Mouse (Mus musculus) spleen, postnatal 14 days (tissue): ENCODE data around the gene Apoa4.

ENCODE experiments used
- DNase-seq, 2 experiments: peaks; one replicate each; pipeline ENCODE4 v3.0.0; 2021 to 2022; ENCODE audit warnings: low spot score in 2 of 2

The Apoa4 gene

GRCm38 (mm10) chr9:46240526-46241153 lies at the start of gene Apoa4:
Gene Apoa4, plus strand, starts transcription at chr9:46240696.
- no peak for DNase-seq

DNA sequence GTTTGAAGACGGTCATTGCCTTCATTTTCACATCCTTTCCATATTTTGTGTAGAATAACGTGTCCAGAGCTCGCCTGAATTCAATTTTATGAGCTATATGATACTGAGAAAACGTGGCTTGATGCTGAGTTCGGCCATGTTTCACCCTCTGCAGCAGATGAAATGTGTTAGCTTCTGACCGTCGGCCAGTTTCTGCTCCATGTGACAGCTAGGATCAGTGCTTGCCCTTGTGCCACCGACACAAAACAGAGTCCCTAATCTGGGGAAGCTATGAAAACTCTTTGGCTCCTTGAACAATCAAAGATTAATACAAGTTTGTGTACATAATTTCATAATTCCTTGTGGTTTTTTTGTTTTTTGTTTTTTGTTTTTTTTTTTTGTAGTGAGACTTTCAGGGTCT lies 49.3 kb upstream of the Apoa4 start:
- no peak for DNase-seq

GRCm38 (mm10) chr9:46191644-46192043 lies 48.9 kb upstream of the Apoa4 start:
- no peak for DNase-seq

GRCm38 (mm10) chr9:46192642-46193041 lies 47.9 kb upstream of the Apoa4 start:
- no peak for DNase-seq

DNA sequence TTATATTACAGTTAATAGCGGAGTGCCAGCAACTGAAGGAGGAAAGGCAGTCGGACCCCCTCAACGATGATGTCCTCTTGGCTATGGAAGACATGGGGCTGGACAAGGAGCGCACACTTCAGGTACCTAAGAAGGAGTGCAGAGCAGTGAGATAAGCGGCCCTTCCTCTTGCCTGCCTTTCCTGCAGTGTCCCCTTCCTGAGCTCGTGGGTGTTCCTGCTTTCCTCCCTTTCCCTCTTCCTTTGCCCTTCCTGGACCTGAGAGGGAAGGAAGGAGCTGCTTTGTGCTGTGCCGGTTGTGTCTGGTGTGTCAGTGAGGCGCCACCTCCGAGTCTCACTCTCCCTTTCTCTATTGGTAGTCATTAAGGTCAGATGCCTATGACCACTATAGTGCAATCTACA lies 45.7 kb upstream of the Apoa4 start:
- DNase-seq: no peak

- no peak for DNase-seq
Measured at GRCm38 (mm10) chr9:46196699-46197169, 43.8 kb upstream of the Apoa4 start.

GRCm38 (mm10) chr9:46198461-46198860 lies 42.0 kb upstream of the Apoa4 start:
- DNase-seq: no peak

DNA sequence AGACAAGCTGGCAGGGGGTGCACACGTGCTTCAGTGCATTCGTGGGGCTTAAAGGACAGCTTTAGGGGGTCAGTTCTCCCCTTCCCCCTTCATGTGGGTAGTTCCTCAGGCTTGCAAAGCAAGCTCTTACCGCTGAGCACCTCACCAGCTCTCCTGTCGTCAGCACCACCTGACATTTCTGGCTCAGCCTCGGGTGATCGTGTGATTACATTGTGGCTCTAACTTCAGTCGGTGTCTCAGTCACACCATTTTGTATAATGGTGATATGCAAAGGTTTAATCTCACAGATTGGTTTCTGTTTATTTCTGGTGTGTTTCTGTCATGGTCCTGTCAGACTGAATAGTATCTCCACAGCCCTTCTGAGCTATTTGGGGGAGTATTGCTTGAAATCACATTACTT lies 41.6 kb upstream of the Apoa4 start:
- DNase-seq: no peak

- no peak for DNase-seq
Measured at GRCm38 (mm10) chr9:46199609-46200008, 40.9 kb upstream of the Apoa4 start.

DNA sequence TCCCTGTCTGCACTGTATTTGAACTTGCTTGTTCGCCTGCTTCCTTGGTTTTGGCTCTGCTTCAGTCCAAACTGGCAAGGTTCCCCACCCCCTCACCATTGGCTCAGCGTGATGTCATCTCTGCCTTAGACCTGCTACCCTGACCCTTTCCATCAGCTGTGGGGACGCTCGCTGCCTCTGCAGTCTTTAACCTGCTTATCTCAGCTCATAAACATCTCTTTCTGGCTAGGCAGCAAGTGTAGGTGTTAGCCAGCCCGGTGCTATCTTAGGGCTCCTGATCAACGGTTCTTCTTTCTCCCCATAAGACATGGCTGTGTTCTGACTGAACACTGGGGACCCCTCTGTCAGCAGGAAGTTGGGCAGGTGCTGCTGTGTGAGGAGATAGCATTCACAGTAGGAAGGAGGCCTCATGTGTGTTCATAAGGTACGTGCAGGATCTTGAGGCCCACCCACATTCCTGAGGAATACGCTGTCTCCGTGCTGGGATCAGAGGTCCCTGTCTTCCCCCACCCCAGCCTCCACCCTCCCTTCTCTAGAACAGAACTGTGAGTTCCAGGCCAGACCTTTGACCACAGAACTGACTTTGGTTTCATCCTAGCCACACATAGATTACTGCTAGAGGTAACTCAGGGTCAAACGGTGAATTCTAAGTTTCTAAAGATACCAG lies 33.5 kb upstream of the Apoa4 start:
- no peak for DNase-seq

GRCm38 (mm10) chr9:46207501-46207869 lies 33.0 kb upstream of the Apoa4 start:
- no peak for DNase-seq

DNA sequence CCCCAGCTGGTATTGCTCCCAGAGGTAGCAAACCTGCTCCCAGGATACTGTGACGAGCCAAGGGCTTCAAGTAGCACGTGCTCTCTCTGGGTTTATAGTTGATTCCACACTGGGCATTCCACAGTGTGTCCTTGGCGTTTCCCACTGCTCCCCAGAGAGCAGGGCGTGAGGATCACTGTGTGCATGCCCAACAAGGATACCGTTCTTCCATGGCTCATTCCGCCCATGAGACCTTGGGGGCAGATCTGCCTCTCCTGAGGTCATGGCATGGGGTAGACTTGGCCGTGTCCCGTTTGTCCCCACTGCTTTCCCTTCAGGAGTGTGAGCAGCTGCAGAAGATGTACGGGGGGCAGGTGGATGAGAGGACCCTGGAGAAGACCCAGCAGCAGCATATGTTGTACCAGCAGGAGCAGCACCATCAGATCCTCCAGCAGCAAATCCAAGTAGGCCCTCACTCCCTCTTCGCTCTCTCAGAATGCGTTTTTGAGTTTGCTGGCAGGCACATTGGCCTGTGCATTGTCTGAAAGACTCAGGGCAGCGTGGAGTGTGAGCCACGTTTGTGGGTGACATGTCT lies 32.0 kb upstream of the Apoa4 start:
- no peak for DNase-seq

DNA sequence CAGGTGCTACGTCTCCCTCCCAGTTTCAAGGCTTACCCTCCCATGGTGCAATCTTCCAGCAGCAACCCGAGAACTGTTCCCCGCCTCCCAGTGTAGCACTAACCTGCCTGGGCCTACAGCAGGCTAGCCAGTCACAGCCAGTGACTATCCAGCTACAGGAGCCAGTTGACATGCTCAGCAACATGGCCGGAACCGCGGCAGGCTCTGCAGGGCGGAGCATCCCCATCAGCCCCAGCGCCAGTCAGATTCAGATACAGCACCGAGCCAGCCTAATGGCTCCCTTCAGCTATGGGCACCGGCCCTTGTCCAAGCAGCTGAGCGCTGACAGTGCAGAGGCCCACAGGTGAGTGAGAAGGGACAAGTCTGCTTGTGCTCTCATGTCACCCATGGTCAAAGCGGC lies 30.0 kb upstream of the Apoa4 start:
- DNase-seq: no peak

DNA sequence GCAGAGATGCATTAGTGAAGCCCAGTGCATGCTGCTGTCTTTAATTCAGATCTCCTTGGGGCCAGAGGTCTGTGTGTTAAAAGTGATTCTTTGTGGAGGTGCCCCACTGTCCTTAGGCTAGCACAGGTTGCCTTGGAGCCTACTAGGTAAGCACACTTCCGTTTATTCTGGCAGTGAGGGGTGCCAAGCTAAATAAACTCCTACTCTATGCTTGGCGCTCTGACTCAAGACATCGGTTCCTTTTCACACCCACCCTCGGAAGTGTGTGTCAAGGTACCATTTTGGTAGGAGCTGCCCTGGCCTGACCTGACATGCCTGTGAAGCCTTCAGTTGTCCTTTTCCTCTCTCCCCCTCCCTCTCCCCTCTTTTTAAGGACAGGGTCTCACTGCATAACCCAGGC lies 26.2 kb upstream of the Apoa4 start:
- DNase-seq: no peak

DNA sequence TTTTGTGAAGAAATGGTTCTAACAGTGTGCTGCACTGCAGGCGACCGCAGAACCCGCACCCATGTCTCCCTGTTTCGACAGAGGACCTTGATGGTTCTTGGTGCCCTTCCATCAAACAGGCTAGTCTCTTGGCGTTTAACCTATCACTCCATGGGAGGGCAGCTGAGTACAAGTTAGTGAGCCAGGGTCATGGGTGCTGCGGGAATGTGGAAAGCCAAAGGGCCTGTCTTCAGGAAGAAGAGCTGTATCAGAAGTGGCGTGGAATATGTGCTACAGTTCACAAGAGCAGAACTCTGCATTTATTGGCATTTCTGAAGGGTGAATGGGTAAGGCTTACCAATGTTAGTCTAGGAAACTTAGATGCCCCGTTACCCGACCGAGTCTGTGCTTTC lies 25.6 kb upstream of the Apoa4 start:
- DNase-seq: no peak

DNA sequence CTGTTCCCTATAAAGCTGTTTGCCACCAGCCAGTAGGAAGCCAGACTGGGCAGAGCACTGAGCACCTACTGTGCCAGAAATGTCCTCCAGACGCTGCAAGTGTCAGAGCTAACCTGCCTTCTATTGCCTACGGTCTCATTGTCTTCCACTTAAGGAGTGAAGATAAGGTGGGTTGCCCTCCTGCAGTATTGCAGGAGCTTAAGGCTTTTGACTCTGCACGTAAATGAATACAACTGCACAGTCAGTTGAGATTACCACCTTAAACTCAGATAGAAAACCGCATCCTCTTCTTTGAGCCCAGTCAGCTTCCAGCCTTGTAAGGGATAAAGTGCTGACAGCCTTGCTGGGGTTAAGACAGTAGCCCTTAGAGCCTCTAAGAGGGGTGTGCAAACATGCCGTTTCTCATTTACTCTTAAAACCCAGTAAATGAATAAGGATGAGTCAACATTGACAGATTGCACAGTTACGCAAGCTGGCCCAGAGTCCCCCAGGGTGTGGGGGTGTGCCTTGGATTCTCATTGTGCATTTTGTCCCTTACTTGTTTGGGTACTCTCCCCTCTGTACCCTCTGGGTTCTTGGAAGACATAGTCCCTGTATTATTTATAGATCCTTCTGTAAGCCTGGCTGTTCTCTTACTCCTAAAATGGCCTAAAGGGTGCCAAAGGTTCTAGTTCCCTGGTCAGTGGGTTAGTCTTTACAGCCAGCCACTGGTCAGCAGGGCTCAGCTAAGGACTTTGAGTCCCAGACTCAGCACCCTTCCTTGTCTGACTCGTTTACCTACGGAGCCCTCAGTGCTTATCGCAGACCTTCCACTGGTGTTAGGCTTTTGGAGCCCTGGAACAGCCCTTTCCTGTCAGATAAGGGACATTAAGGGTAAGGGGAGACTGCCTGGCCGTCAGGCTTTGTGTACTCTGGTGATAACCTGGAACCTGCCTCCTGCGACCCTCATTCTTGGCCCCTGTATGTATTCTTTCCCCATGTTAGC lies 24.9 kb upstream of the Apoa4 start:
- DNase-seq: no peak

GRCm38 (mm10) chr9:46216744-46217470 lies 23.6 kb upstream of the Apoa4 start:
- DNase-seq: no peak

DNA sequence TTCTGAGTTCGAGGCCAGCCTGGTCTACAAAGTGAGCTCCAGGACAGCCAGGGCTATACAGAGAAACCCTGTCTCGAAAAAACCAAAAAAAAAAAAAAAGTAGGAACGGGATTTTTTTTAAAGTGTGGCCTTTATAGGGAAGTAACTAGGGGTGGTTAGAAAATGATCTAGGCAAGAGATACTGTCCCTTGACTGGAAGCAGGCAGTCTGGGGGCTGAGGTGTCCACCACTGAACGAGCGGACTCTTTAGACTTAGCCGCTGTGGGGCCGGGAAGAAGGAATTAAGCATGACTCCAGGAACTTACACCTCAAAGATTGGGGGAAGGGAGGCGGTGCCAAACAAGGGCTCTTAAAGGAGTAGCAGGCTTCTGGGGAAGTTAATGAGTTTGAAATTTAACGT lies 22.3 kb upstream of the Apoa4 start:
- DNase-seq: no peak

DNA sequence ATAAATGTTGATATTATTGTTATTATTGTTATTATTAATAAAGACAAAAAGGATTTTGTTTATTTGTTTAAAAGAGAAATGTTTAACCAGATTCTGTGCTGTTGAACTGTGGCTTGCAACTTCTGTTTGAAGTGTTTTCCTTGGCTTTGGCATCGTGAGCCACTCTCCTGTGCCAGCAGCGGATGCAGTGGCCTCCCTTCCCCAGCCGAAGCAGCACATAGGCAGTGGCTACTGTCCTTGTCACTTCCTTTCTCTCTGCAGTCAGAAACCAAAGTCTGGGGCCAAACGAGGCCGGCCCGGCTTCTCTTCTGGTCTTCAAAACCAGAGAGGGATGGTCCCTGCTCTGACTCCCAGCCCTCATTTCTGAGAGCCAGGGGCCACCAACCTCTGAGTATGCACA lies 17.4 kb upstream of the Apoa4 start:
- DNase-seq: no peak

GRCm38 (mm10) chr9:46224101-46224500 lies 16.4 kb upstream of the Apoa4 start:
- DNase-seq: no peak

- DNase-seq: no peak
Measured at GRCm38 (mm10) chr9:46224945-46225660, 15.4 kb upstream of the Apoa4 start.
